Mouse (Mus musculus): ENCODE results near the gene Smchd1.
A peak's percentile ranks its signal among the peaks of the same experiment; 100 is the strongest.

Gene Smchd1

GRCm38 (mm10) chr17:71309711-71310485, 165.2 kb downstream of the Smchd1 start:
- DNase-seq (ENCODE audit: low spot score): peak; percentile 44

- DNase-seq (ENCODE audit: low spot score): peak; percentile 35
These were observed 166.0 kb downstream of the Smchd1 start for GRCm38 (mm10) chr17:71309141-71309540.

- DNase-seq (ENCODE audit: low spot score): no peak
These were observed 166.8 kb downstream of the Smchd1 start for GRCm38 (mm10) chr17:71308296-71308695.

GRCm38 (mm10) chr17:71307251-71307790, 167.8 kb downstream of the Smchd1 start:
- DNase-seq (ENCODE audit: low spot score): no peak

- no peak for DNase-seq (ENCODE audit: low spot score)
These were observed 168.4 kb downstream of the Smchd1 start for GRCm38 (mm10) chr17:71306716-71307115.

GRCm38 (mm10) chr17:71306091-71306490, 169.1 kb downstream of the Smchd1 start:
- no peak for DNase-seq (ENCODE audit: low spot score)

- DNase-seq (ENCODE audit: low spot score): no peak
These were observed 171.7 kb downstream of the Smchd1 start for GRCm38 (mm10) chr17:71303444-71303843.

- DNase-seq (ENCODE audit: low spot score): no peak
These were observed 173.7 kb downstream of the Smchd1 start for GRCm38 (mm10) chr17:71301413-71301812.

GRCm38 (mm10) chr17:71300338-71300737, 174.8 kb downstream of the Smchd1 start:
- no peak for DNase-seq (ENCODE audit: low spot score)

GRCm38 (mm10) chr17:71299879-71300278, 175.3 kb downstream of the Smchd1 start:
- DNase-seq (ENCODE audit: low spot score): no peak

- DNase-seq (ENCODE audit: low spot score): no peak
These were observed 180.6 kb downstream of the Smchd1 start for GRCm38 (mm10) chr17:71294570-71294969.

Data from retina, embryonic 14.5 days (tissue).